ENCODE assay signal across 8 mouse cellular contexts in genomic region chr2:25180973-25181890, GRCm38 (mm10). TPM values are rescaled to one million over a fixed set of nuclear protein-coding genes. Genes with fewer than 3 reads are reported as not detected.
DNase-seq lines count a peak whose midpoint lies in the region; ATAC-seq and TF ChIP-seq lines count a peak whose summit lies in the region.

No protein-coding gene starts in this region.

- peak overlapping the region; percentile 87 for H3K27ac ChIP-seq in layer of hippocampus, adult 2 months
- H3K27ac ChIP-seq in bone marrow, adult 2 months (ENCODE audit: control insufficient read depth, insufficient read depth, low read depth, low read length, poor library complexity) = peak overlapping the region; percentile 65
- H3K27ac ChIP-seq in forebrain, embryonic 12.5 days = peak overlapping the region; percentile 98
- peak overlapping the region; percentile 96 for H3K27ac ChIP-seq in intestine, embryonic 16.5 days (ENCODE audit: low read length)

- peak; percentile 51 for TF ChIP-seq CTCF in layer of hippocampus, adult 2 months (conservative IDR thresholded peaks at IDR 0.05)
- TF ChIP-seq CTCF in bone marrow, adult 2 months (IDR thresholded peaks at IDR 0.05; ENCODE audit: control insufficient read depth, insufficient read depth, low read length) = no peak

- under 1% methylated on average over 99 of the region's 100 CpGs for WGBS in bone marrow, adult 2 months
- under 1% methylated on average over 100 of the region's 100 CpGs for WGBS in forebrain, embryonic 12.5 days
- WGBS in intestine, embryonic 16.5 days = under 1% methylated on average over 95 of the region's 100 CpGs

- no peaks in the 10 kb centered on the region for H3K9me3 ChIP-seq in forebrain, embryonic 12.5 days
- no peaks in the 10 kb centered on the region for H3K9me3 ChIP-seq in intestine, embryonic 16.5 days (ENCODE audit: control insufficient read depth, low read length)

- ATAC-seq in forebrain, embryonic 12.5 days (ENCODE audit: low FRiP score) = peak; percentile 19; the same call in 1 of the 2 replicates
- ATAC-seq in intestine, embryonic 16.5 days = peak; percentile 76

- H3K36me3 ChIP-seq in forebrain, embryonic 12.5 days (replicated peaks) = peaks cover 16% of the 10 kb centered on the region
- no peaks in the 10 kb centered on the region for H3K36me3 ChIP-seq in intestine, embryonic 16.5 days (ENCODE audit: control insufficient read depth, insufficient read depth, low read length)

- peak overlapping the region; percentile 72 for H3K4me2 ChIP-seq in forebrain, embryonic 12.5 days
- peak overlapping the region; percentile 84 for H3K4me2 ChIP-seq in intestine, embryonic 16.5 days (ENCODE audit: low read depth, low read length)

- peak; percentile 47; the same call in 1 of the 2 replicates for TF ChIP-seq POLR2A in bone marrow, adult 2 months (IDR thresholded peaks at IDR 0.05; ENCODE audit: borderline replicate concordance, control insufficient read depth, low read depth, low read length)

- peak overlapping the region; percentile 72 for H3K4me3 ChIP-seq in layer of hippocampus, adult 2 months
- H3K4me3 ChIP-seq in bone marrow, adult 2 months (replicated peaks; ENCODE audit: control insufficient read depth, low read depth, low read length) = peak overlapping the region; percentile 52
- H3K4me3 ChIP-seq in forebrain, embryonic 12.5 days (replicated peaks) = peak overlapping the region; percentile 86
- H3K4me3 ChIP-seq in intestine, embryonic 16.5 days (ENCODE audit: low read length) = peak overlapping the region; percentile 62

- peak in 1 of 2 experiments; percentile 39 for DNase-seq in layer of hippocampus, adult 2 months (ENCODE audit: low spot score in 2 of 2)
- no peak for DNase-seq in layer of hippocampus, adult 18-20 months (ENCODE audit: low spot score in 2 of 2)
- peak; percentile 55 for DNase-seq in lung, postnatal 10 days
- peak; percentile 51 for DNase-seq in right cerebral cortex, postnatal 4 days
- DNase-seq in urinary bladder, postnatal 4 days (ENCODE audit: low spot score in 2 of 2) = no peak

- peak overlapping the region; percentile 90 for H3K9ac ChIP-seq in forebrain, embryonic 12.5 days
- peak overlapping the region; percentile 76 for H3K9ac ChIP-seq in intestine, embryonic 16.5 days (ENCODE audit: low read depth, low read length)

- H3K27me3 ChIP-seq in forebrain, embryonic 12.5 days = no peaks in the 10 kb centered on the region
- peaks cover 15% of the 10 kb centered on the region for H3K27me3 ChIP-seq in intestine, embryonic 16.5 days (replicated peaks; ENCODE audit: control insufficient read depth, insufficient read depth, low read length)

- no peaks in the 10 kb centered on the region; the same call in 1 of the 2 replicates for H3K4me1 ChIP-seq in bone marrow, adult 2 months (ENCODE audit: control insufficient read depth, insufficient read depth, low read length)
- peaks cover 79% of the 10 kb centered on the region for H3K4me1 ChIP-seq in forebrain, embryonic 12.5 days
- H3K4me1 ChIP-seq in intestine, embryonic 16.5 days (ENCODE audit: control insufficient read depth, insufficient read depth, low read length) = peaks cover 31% of the 10 kb centered on the region

RNA-seq across cellular contexts. Expression of gene Nrarp, which starts 0.7 kb away (rescaled TPM):
- 10 to 100 TPM; 21.3 to 21.9 TPM for total RNA-seq in layer of hippocampus, adult 2 months (2021)
- 10 to 100 TPM; 19.5 to 21.0 TPM for total RNA-seq in layer of hippocampus, adult 18-20 months (2021)
- 1.7 and 2.6 TPM in 2 replicates for polyA plus RNA-seq in bone marrow, adult 2 months (2011; ENCODE audit: insufficient read depth, insufficient read length, low replicate concordance, missing spikeins)
- polyA plus RNA-seq in forebrain, embryonic 12.5 days (2016; fragmentation: Nextera tagmentation; extraction: Ambion mirVana) = 76.8 and 81.0 TPM in 2 replicates
- polyA plus RNA-seq in intestine, embryonic 16.5 days (2015; fragmentation: Nextera tagmentation; extraction: Ambion mirVana) = 11.0 and 14.4 TPM in 2 replicates

RNA-seq across cellular contexts. Expression of gene Tor4a, which starts 15.5 kb away (rescaled TPM):
- 1 to 10 TPM; 2.2 to 3.0 TPM for total RNA-seq in layer of hippocampus, adult 2 months (2021)
- total RNA-seq in layer of hippocampus, adult 18-20 months (2021) = 1 to 10 TPM; 1.9 to 2.3 TPM
- 3.9 and 8.9 TPM in 2 replicates for polyA plus RNA-seq in bone marrow, adult 2 months (2011; ENCODE audit: insufficient read depth, insufficient read length, low replicate concordance, missing spikeins)
- 0.62 and 1.0 TPM in 2 replicates for polyA plus RNA-seq in forebrain, embryonic 12.5 days (2016; fragmentation: Nextera tagmentation; extraction: Ambion mirVana)
- polyA plus RNA-seq in intestine, embryonic 16.5 days (2015; fragmentation: Nextera tagmentation; extraction: Ambion mirVana) = 23.0 and 23.4 TPM in 2 replicates

RNA-seq across cellular contexts. Expression of gene Nelfb, which starts 30.1 kb away (rescaled TPM):
- total RNA-seq in layer of hippocampus, adult 2 months (2021) = 10 to 100 TPM; 57.0 to 58.5 TPM
- 10 to 100 TPM; 56.7 to 60.0 TPM for total RNA-seq in layer of hippocampus, adult 18-20 months (2021)
- polyA plus RNA-seq in bone marrow, adult 2 months (2011; ENCODE audit: insufficient read depth, insufficient read length, low replicate concordance, missing spikeins) = 26.7 and 38.0 TPM in 2 replicates
- 106 and 111 TPM in 2 replicates for polyA plus RNA-seq in forebrain, embryonic 12.5 days (2016; fragmentation: Nextera tagmentation; extraction: Ambion mirVana)
- 99.9 and 102 TPM in 2 replicates for polyA plus RNA-seq in intestine, embryonic 16.5 days (2015; fragmentation: Nextera tagmentation; extraction: Ambion mirVana)

RNA-seq across cellular contexts. Expression of gene Stpg3, which starts 33.2 kb away (rescaled TPM):
- under 1 TPM in 1 of 2 experiments, not detected in 1; 0.33 TPM for total RNA-seq in layer of hippocampus, adult 2 months (2021)
- under 1 TPM; 0.18 to 0.25 TPM for total RNA-seq in layer of hippocampus, adult 18-20 months (2021)
- not detected in 2 replicates for polyA plus RNA-seq in bone marrow, adult 2 months (2011; ENCODE audit: insufficient read depth, insufficient read length, low replicate concordance, missing spikeins)
- polyA plus RNA-seq in forebrain, embryonic 12.5 days (2016; fragmentation: Nextera tagmentation; extraction: Ambion mirVana) = not detected in 2 replicates
- not detected in 2 replicates for polyA plus RNA-seq in intestine, embryonic 16.5 days (2015; fragmentation: Nextera tagmentation; extraction: Ambion mirVana)

RNA-seq across cellular contexts. Expression of gene Fam166a, which starts 37.3 kb away (rescaled TPM):
- total RNA-seq in layer of hippocampus, adult 2 months (2021) = not detected
- under 1 TPM in 1 of 2 experiments, not detected in 1; 0.69 TPM for total RNA-seq in layer of hippocampus, adult 18-20 months (2021)
- not detected in 2 replicates for polyA plus RNA-seq in bone marrow, adult 2 months (2011; ENCODE audit: insufficient read depth, insufficient read length, low replicate concordance, missing spikeins)
- polyA plus RNA-seq in forebrain, embryonic 12.5 days (2016; fragmentation: Nextera tagmentation; extraction: Ambion mirVana) = 0.46 and 0.87 TPM in 2 replicates
- polyA plus RNA-seq in intestine, embryonic 16.5 days (2015; fragmentation: Nextera tagmentation; extraction: Ambion mirVana) = 0.12 and 0.62 TPM in 2 replicates

Comparison
In these comparisons a context has a peak if more than half of its experiments do, and no peak if none do; other contexts are left out.
1. DNase-seq: peak in lung, postnatal 10 days (single experiment) and right cerebral cortex, postnatal 4 days (single experiment); none in layer of hippocampus, adult 18-20 months (0 of 2) and urinary bladder, postnatal 4 days (0 of 2).
2. Peak in every context shown above with its lines, with median percentiles within 50 percentile points of each other: H3K27ac ChIP-seq and H3K4me3 ChIP-seq.